Mouse (Mus musculus) olfactory bulb, adult 2 months (tissue): ENCODE measurements around the gene Cryz. TPM values are rescaled to one million over a fixed set of nuclear protein-coding genes. Genes with fewer than 3 reads are reported as not detected.

ENCODE experiments used
- H3K27ac ChIP-seq: fragments of 200-500 bp; 2 replicates; pipeline ENCODE4 v1.5.1; 2012; ENCODE audit warnings: low read depth, low read length; ENCODE audit not compliant: insufficient read depth
- H3K4me1 ChIP-seq: fragments of 200-500 bp; 2 replicates; pipeline ENCODE4 v1.6.1; 2012; ENCODE audit warnings: low read length; ENCODE audit not compliant: control insufficient read depth, insufficient read depth
- H3K4me3 ChIP-seq: fragments of 200-500 bp; 2 replicates; pipeline ENCODE4 v1.5.1; 2012; ENCODE audit warnings: mild to moderate bottlenecking, low read depth, low read length, moderate library complexity; ENCODE audit not compliant: insufficient read depth
- CTCF ChIP-seq: fragments of 200-500 bp; IDR thresholded peaks from 2 replicates; pipeline ENCODE4 v1.5.1; 2012; ENCODE audit warnings: low read depth, mild to moderate bottlenecking, low read length, moderate library complexity; ENCODE audit not compliant: insufficient read depth
- POLR2A ChIP-seq: fragments of 200-500 bp; IDR thresholded peaks from 2 replicates; pipeline ENCODE4 v1.6.1; 2012; ENCODE audit warnings: mild to moderate bottlenecking, low read depth, low read length, moderate library complexity; ENCODE audit not compliant: insufficient read depth
- WGBS: fragments of 180-500 bp; shearing (Covaris S2); methylation state at CpG from one replicate; pipeline ENCODE4 v1.1.7; 2018; 5-methylcytosine and 5-hydroxymethylcytosine counted together
- polyA plus RNA-seq: library from polyadenylated mRNA; stranded (reverse); fragments of >200 nt; gene quantifications from 2 replicates; pipeline ENCODE4 v1.2.4, GENCODE M21; 2012; ENCODE audit warnings: low replicate concordance; ENCODE audit not compliant: missing spikeins, insufficient read depth, insufficient read length

The Cryz gene
- polyA plus RNA-seq, 1 experiment, result not detected

GRCm38 (mm10) chr3:154596934-154597554, 533 bp downstream of the Cryz start, which contains the start of gene Tyw3:
Gene Tyw3, minus strand, starts transcription at chr3:154597104.
- WGBS, result under 1% methylated on average over 38 of the region's 38 CpGs
- H3K4me1 ChIP-seq, result peaks cover 2% of the 10 kb centered on the region; the same call in 1 of the 2 replicates
- peak within 1 kb of the TSS; percentile 80 for H3K27ac ChIP-seq
- TF ChIP-seq POLR2A, result no peak
- peak; percentile 16; the same call in 1 of the 2 replicates for TF ChIP-seq CTCF
- H3K4me3 ChIP-seq, result peak within 1 kb of the TSS; percentile 76

- WGBS, result 41% methylated on average over 7 of the region's 7 CpGs
- Histone ChIP-seq H3K27ac (no peak overlapping the region), H3K4me3 (peak overlapping the region; percentile 76), H3K4me1 (peaks cover 2% of the 10 kb centered on the region; the same call in 1 of the 2 replicates)
- no peak for TF ChIP-seq POLR2A
- TF ChIP-seq CTCF, result no peak
Measured at GRCm38 (mm10) chr3:154597561-154597960, 1.1 kb downstream of the Cryz start.

GRCm38 (mm10) chr3:154602141-154602540, 5.6 kb downstream of the Cryz start:
- TF ChIP-seq POLR2A (no peak), CTCF (no peak)
- no peak overlapping the region for H3K27ac ChIP-seq

GRCm38 (mm10) chr3:154604871-154605270, 8.4 kb downstream of the Cryz start:
- 63% methylated on average over 5 of the region's 5 CpGs for WGBS
- no peaks in the 10 kb centered on the region for H3K4me1 ChIP-seq

More at GRCm38 (mm10) chr3:154602141-154602540, 5.6 kb downstream of the Cryz start:
- Histone ChIP-seq H3K4me1 (peaks cover 2% of the 10 kb centered on the region; the same call in 1 of the 2 replicates), H3K4me3 (no peak overlapping the region)

GRCm38 (mm10) chr3:154607896-154608295, 11.4 kb downstream of the Cryz start:
- 81% methylated on average over 1 of the region's 1 CpGs for WGBS
- Histone ChIP-seq H3K27ac (no peak overlapping the region), H3K4me3 (no peak overlapping the region), H3K4me1 (no peaks in the 10 kb centered on the region)
- TF ChIP-seq POLR2A, result no peak
- no peak for TF ChIP-seq CTCF

More at GRCm38 (mm10) chr3:154604871-154605270, 8.4 kb downstream of the Cryz start:
- Histone ChIP-seq H3K4me3 (no peak overlapping the region), H3K27ac (no peak overlapping the region)
- no peak for TF ChIP-seq CTCF
- no peak for TF ChIP-seq POLR2A

- H3K4me3 ChIP-seq, result no peak overlapping the region
- H3K4me1 ChIP-seq, result no peaks in the 10 kb centered on the region
- TF ChIP-seq CTCF (no peak), POLR2A (no peak)
- no peak overlapping the region for H3K27ac ChIP-seq
- 92% methylated on average over 3 of the region's 3 CpGs for WGBS
Measured at GRCm38 (mm10) chr3:154611888-154612287, 15.4 kb downstream of the Cryz start.

- 97% methylated on average over 8 of the region's 8 CpGs for WGBS
- TF ChIP-seq POLR2A (no peak), CTCF (no peak)
- no peak overlapping the region for H3K4me3 ChIP-seq
- H3K27ac ChIP-seq, result no peak overlapping the region
- no peaks in the 10 kb centered on the region for H3K4me1 ChIP-seq
Measured at GRCm38 (mm10) chr3:154614771-154615170, 18.3 kb downstream of the Cryz start.

GRCm38 (mm10) chr3:154615304-154615703, 18.8 kb downstream of the Cryz start:
- WGBS, result 89% methylated on average over 7 of the region's 7 CpGs
- no peak for TF ChIP-seq CTCF
- TF ChIP-seq POLR2A, result no peak
- Histone ChIP-seq H3K27ac (no peak overlapping the region), H3K4me3 (no peak overlapping the region), H3K4me1 (no peaks in the 10 kb centered on the region)

GRCm38 (mm10) chr3:154616106-154616505, 19.6 kb downstream of the Cryz start:
- Histone ChIP-seq H3K27ac (no peak overlapping the region), H3K4me3 (no peak overlapping the region), H3K4me1 (no peaks in the 10 kb centered on the region)
- no peak for TF ChIP-seq POLR2A
- TF ChIP-seq CTCF, result no peak
- 96% methylated on average over 4 of the region's 4 CpGs for WGBS
